Mouse (Mus musculus): ENCODE measurements around the gene Gtpbp3.
"Not testable (repeated sequence)": the region's sequence is repeated elsewhere in the genome, so short reads cannot be mapped to it uniquely, and the experiment has no call there.

Gene Gtpbp3

DNA sequence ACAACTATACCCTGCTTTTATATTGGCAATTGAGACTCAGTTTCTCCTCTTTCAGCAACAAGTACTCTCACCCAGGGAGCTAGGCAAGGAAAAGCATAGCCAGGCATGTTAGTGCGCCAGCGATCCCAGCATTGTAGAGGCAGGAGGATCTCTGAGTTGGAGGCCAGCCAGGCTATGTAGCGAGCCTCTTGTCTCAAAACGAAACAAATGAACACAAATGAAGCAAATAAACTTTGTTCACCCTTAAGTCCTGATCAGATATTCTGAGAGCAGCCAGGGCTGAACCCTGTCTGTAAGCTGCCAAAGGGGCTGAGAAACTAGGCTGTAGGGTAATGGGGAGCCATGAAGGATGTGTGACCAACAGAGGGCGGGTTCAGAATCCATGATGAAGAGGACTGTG lies 7.9 kb downstream of the Gtpbp3 start:
- in situ Hi-C loops (cut with MboI, MseI) = loop anchor here (25.0 kb wide), 1 partner anchor 641 kb away; the partner anchor contains the start of gene Tpm4

DNA sequence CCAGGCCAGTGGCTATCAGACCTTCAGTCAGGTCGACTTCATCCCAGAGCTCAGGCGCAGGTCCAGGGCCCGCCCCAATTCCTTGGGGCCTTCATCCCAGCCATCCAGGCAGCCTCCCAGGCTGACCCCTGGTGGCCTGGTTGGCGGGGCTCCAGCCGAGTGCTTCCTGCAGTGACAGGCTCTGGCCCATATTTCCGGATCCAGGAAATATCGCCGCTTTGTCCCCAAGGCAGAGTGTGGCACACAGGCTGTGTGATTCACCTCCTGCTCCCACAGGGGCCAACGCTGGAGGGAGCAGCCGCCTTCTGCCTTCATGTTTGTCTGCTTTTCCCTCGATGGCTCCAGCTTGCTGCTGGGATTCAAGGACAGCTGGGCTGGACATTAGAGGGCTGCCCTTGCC lies 8.6 kb downstream of the Gtpbp3 start:
- in situ Hi-C loops (cut with MboI, MseI) = loop anchor here (25.0 kb wide), 1 partner anchor 641 kb away; the partner anchor contains the start of gene Tpm4

DNA sequence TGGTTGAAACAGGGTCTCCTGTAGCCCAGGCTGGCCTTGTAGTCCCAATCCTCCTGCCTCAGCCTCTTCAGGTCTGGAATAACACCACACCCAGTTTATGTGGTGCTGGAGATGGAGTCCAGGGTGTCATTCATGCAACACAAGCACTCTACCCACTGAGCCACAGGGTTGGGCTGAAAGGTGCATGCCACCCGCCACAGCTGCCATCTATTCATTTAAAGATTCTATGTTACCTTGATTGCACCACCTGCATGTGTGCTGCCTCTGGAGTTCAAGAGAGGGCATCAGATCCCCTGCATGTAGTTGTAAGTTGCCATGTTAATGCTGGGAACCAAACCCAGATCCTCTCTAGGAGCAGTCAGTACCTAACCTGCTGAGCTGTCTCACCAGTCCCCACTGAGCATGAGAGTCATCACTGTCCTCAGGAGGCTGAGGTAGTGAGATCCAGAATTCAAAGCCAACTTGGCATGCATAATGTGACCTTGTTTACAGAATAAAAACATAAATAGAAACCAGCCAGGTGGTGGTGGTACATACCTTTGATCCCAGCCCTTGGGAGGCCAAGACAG lies 9.3 kb downstream of the Gtpbp3 start:
- in situ Hi-C loops (cut with MboI, MseI) = loop anchor here (25.0 kb wide), 1 partner anchor 640 kb away; the partner anchor contains the start of gene Tpm4

DNA sequence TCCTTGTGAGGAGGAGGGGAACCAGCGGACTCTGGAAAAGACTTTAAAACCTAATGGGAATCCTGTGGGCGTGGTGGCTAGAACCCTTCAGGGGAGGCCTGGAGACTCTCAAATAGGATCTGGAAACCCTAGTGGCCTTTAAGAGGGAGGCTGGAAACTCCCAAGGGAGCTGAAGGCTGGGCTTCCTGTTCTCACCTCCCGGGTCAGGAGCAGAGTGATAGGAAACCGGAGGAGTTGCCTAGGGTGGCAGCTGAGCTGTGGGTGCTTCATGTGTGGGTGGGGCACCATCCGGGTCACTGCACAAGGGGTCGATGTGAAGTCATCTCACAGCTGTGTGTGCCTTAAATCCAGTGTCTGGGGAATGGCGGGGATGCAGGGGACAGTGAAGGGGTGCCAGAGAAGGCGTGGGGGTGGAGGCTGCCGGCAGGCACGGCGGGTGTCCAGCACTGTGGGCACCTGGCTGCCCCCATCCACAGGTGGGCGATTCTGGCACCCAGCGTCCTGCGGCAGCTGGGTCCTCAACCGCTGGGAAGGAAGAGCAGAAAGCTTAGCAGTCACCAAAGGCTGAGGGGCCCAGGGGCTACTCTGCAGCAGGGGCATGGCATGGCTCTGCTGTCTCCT lies 10.1 kb downstream of the Gtpbp3 start:
- in situ Hi-C loops (cut with MboI, MseI) = loop anchor here (25.0 kb wide), 1 partner anchor 639 kb away; the partner anchor contains the start of gene Tpm4

GRCm38 (mm10) chr8:71498816-71499690 lies 11.2 kb downstream of the Gtpbp3 start:
- in situ Hi-C loops (cut with MboI, MseI) = loop anchor here (25.0 kb wide), 1 partner anchor 638 kb away; the partner anchor contains the start of gene Tpm4

GRCm38 (mm10) chr8:71504349-71504748 lies 16.4 kb downstream of the Gtpbp3 start:
- in situ Hi-C loops (cut with MboI, MseI) = no loop called here

GRCm38 (mm10) chr8:71505326-71505725 lies 17.4 kb downstream of the Gtpbp3 start:
- in situ Hi-C loops (cut with MboI, MseI) = loop anchor here (5.0 kb wide), 1 partner anchor 78 kb away; no protein-coding TSS in a partner anchor

GRCm38 (mm10) chr8:71505979-71506378 lies 18.1 kb downstream of the Gtpbp3 start:
- in situ Hi-C loops (cut with MboI, MseI) = loop anchor here (5.0 kb wide), 1 partner anchor 79 kb away; no protein-coding TSS in a partner anchor

DNA sequence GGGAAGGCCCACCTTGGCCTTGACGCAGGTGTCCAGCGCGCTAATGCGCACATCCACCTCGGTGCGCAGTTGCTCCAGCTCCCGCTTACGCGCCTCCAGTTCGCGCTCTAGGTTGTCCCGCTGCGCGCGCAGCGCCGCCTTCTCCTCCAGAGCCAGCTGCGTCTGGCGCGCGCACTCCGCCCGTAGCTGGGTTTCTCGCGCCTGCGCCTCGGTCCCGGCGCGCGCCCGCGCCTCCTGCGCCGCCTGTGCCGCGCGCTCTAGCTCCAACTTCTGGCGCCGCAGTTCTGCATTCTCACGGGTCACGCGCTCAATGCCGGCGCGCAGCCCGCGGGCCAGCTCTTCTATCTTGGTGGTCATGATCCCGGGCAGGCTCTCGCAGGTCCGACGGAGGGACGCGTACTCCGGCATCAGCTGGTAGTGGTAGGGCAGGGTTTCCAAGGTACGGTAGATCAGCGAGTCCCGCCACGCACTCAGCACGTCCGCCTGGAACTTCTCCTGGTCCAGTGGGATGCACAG lies 19.7 kb downstream of the Gtpbp3 start:
- in situ Hi-C loops (cut with MboI, MseI) = loop anchor here (5.0 kb wide), 1 partner anchor 80 kb away; no protein-coding TSS in a partner anchor

DNA sequence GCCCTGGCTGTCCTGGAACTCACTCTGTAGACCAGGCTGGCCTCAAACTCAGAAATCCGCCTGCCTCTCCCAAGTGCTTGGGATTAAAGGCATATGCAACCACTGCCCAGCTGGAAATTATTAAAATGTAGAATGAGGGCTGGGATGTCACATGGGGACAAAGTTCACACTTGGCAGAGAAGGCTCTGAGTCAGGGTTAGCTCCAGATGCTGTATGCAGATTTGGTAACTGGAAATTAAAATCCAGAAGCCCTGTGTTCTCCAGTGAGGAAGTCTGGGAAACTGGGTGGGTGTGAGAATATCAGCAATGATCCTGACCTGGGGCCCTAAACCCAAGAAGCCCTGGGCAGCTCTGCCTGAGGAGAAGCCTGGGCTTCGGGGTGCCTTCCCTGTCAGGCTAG lies 21.4 kb downstream of the Gtpbp3 start:
- in situ Hi-C loops (cut with MboI, MseI) = loop anchor here (5.0 kb wide), 1 partner anchor 82 kb away; no protein-coding TSS in a partner anchor

DNA sequence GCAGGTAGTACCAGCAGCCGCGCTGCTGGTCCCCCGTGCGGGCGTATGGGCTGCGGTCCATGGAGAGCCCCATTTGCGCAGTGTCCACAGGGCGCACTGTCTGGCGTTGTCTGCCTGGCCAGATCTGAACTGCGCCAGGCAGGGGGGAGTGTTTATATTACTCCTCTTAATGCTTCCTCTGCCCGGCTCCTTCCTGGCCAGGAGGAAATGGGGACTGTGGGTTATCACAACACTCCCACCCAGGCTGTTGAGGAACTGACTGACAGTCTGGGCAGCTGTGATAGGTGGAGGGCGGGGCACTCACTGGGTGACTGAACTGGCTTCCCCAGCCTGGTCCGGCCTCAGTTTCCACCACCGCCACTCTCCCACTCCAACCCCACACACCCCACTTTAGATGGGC lies 23.7 kb downstream of the Gtpbp3 start, which contains the start of gene Plvap:
Gene Plvap, minus strand, starts transcription at position 109 of the 400 bp plus-strand sequence.
- in situ Hi-C loops (cut with MboI, MseI) = no loop called here

GRCm38 (mm10) chr8:71513018-71513754 lies 25.3 kb downstream of the Gtpbp3 start:
- in situ Hi-C loops (cut with MboI, MseI) = no loop called here

DNA sequence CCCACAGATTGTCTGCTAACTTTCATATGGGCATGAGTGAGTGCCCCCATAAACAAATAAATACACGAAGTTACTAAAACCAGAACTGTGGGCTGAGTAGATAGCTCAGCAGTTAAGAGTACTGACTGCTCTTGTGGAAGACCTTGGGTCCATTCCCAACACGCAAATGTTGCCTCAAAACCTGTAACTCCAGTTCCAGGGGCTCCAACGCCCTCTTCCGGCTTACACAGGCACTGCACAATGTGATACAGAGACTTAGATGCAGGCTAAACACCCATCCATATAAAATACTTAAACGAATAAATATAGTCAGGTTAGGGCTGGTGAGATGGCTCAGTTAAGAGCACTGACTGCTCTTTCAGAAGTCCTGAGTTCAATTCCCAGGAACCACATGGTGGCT lies 27.1 kb downstream of the Gtpbp3 start:
- in situ Hi-C loops (cut with MboI, MseI) = no loop called here

GRCm38 (mm10) chr8:71516786-71517185 lies 28.9 kb downstream of the Gtpbp3 start:
- in situ Hi-C loops (cut with MboI, MseI) = no loop called here

DNA sequence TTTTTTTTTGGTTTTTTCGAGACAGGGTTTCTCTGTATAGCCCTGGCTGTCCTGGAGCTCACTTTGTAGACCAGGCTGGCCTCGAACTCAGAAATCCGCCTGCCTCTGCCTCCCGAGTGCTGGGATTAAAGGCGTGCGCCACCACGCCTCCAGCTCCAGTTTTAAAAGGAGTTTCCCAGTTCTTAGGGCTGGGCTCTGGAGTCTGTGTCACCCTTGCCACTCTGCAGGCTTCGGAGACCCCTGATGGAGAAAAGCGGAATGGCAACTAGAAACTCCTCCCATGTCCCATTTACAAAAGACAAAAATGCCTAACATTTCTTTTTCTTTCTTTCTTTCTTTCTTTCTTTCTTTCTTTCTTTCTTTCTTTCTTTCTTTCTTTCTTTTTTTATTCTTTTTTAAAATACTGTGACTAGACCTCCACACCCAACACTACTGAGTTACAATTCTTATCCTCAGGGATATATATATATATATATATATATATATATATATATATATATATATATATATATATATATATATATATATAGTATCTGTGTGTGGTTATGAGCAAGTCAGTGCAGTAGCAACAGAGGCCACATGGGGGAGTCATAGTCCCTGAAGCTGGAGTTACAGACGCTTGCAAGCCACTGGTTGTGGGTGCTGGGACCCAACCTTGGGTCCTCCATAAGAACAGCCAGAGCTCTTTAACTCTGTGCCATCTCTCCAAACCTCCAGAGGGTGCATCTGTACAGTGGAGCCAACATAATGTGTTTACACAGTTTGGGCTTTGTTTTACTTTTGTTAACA lies 31.3 kb downstream of the Gtpbp3 start:
- in situ Hi-C loops (cut with MboI, MseI) = not testable (repeated sequence)

- in situ Hi-C loops (cut with MboI, MseI) = loop anchor here (5.0 kb wide), 1 partner anchor 74 kb away; no protein-coding TSS in a partner anchor
Measured at GRCm38 (mm10) chr8:71521634-71522033, 33.7 kb downstream of the Gtpbp3 start.

- in situ Hi-C loops (cut with MboI, MseI) = no loop called here
Measured at GRCm38 (mm10) chr8:71525226-71526050, 37.5 kb downstream of the Gtpbp3 start, which contains the start of gene Ccdc194. Gene Ccdc194 (minus strand): TSS chr8:71525711.

DNA sequence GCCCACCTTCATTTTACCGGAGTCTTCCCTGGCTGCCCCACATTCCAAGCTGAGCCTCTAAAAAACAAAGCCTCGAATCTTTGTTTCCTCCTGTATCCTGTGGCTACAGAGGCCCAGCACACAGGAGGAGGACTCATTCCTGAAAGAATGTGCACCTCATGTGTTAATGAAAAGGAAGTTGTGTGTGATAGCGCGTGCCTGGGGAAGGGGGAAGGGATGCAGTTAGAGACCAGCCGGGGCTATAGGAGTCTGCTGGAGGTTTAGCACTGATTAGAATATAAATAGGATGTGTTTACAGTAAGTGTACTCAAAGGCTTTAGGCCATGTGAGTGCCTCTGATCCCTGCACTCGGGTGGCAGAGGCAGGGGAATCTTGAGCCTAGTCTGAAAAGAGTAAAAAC lies 38.4 kb downstream of the Gtpbp3 start:
- in situ Hi-C loops (cut with MboI, MseI) = no loop called here
